Mouse (Mus musculus): ENCODE measurements around the gene Kcng3. TPM values are rescaled to one million over a fixed set of nuclear protein-coding genes. Genes with fewer than 3 reads are reported as not detected.

Kcng3 gene
- 2.5 and 3.1 TPM in 2 replicates for total RNA-seq (2014; rRNA removed)
- polyA plus RNA-seq (2015; fragmentation: Nextera tagmentation; extraction: Ambion mirVana): 0.05 TPM in 1 of 2 replicates, not detected in the other

DNA sequence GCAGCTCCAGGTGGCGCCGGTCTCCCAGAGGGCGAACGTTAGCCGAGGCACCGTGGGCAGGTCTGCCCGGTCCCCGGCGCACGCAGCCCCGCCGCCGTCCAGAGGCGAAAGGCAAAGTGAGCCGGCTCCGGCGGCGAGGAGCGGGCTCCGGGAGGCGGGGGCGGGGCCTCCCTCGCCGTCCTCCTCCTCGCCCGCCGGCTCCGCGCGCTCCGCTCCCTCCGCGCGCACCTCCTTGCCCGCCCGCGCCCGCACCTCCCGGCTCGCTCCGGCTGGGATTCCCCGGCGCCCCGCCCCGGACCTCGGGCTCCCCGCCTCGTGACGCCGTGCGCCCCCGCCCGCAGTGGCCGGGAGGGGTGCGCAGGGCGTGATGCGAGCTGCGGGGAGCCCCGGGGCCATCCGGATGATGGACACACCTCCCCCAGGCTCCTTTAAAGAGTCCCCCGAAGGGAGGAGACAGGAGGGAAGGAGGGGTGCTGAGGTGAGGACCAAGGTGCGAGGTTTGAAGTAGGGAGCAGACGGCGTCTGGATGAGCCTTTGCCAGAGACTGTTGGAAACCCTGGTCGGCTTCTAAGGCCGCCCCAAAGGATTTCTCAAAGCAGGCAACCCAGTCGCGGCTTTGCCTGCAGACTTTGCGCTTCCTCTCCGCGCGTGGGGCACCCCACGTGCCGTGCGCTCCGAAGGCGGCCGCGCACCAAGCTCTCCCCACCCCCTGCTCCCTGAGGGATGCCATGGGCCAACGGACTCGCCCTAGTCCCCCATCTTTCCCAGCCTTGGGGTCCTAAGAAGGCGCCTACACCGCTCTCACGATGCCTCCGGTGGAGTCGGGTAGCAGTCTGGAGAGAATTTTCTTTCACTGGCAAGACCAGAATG, at the start of gene Kcng3:
Gene Kcng3, minus strand, starts transcription at position 113 of the 870 bp plus-strand sequence.
- Histone ChIP-seq H3K36me3 (ENCODE audit: insufficient read depth) (no peaks in the 10 kb centered on the region), H3K27me3 (ENCODE audit: insufficient read depth, low read length) (peaks cover 40% of the 10 kb centered on the region), H3K4me1 (ENCODE audit: insufficient read depth) (0 out of 2 replicates have a peak, but pooled peaks cover 4% of the 10 kb centered on the region), H3K27ac (ENCODE audit: low read depth, low read length) (0 out of 2 replicates have a peak within 1 kb of the TSS, but pooled peaks have one; percentile 21), H3K9ac (peak within 1 kb of the TSS; percentile 49), H3K4me2 (ENCODE audit: low read depth) (peak within 1 kb of the TSS; percentile 81), H3K4me3 (ENCODE audit: low read depth, low read length) (peak within 1 kb of the TSS; percentile 56), H3K9me3 (ENCODE audit: low read length) (no peaks in the 10 kb centered on the region)
- DNase-seq (peak; percentile 66), ATAC-seq (peak; percentile 61)
- 1% methylated on average over 70 of the region's 86 CpGs for WGBS
- TF ChIP-seq CTCF (IDR thresholded peaks at IDR 0.05; ENCODE audit: low read depth): no peak

DNA sequence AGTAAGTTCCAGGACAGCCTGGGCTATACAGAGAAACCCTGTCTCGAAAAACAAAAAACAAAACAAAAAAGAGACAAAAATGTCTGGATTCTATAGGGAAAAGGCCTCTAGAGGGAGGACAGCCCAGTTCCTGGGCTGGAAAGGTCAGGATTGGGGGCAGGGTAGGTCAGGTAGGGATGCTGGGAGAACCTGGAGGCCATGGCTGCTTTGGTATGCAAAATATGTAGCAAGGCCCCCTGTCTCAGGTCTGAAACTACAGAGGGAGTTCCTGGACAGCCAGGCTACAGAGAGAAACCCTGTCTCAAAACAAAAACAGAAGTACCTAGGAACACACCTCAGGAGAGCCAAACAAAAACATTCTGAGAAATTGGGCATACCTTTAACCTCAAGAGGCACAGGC, 45.7 kb upstream of the Kcng3 start:
- H3K4me1 ChIP-seq (ENCODE audit: insufficient read depth): no peaks in the 10 kb centered on the region
- TF ChIP-seq CTCF (IDR thresholded peaks at IDR 0.05; ENCODE audit: low read depth): no peak

DNA sequence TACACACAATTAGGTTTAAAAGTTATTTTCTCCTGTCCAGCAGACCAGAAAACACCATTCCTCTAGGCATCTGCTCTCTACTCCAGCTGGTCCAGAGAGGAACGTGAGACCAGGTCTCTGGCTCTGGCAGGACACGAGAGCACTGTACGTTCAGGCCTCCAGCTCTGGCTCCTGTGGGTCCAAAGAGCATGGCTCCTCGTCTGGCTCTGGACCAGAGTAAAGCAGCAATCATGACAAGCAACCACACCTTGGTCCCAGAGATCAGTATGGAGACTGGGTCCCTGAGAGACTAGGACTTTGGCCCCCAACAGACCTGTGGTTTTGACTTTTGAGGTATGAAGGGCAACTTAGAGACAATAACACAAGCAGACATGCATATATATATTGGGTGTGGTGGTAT, 41.0 kb upstream of the Kcng3 start:
- 92% methylated on average over 4 of the region's 4 CpGs for WGBS

More for the DNA sequence above, 45.7 kb upstream of the Kcng3 start:
- Histone ChIP-seq H3K4me3 (ENCODE audit: low read depth, low read length) (no peak overlapping the region), H3K9me3 (ENCODE audit: low read length) (no peaks in the 10 kb centered on the region), H3K36me3 (ENCODE audit: insufficient read depth) (no peaks in the 10 kb centered on the region), H3K4me2 (ENCODE audit: low read depth) (no peak overlapping the region), H3K9ac (no peak overlapping the region), H3K27ac (ENCODE audit: low read depth, low read length) (no peak overlapping the region), H3K27me3 (ENCODE audit: insufficient read depth, low read length) (no peaks in the 10 kb centered on the region)
- DNase-seq (no peak), ATAC-seq (no peak)
- WGBS: 71% methylated on average over 1 of the region's 1 CpGs

DNA sequence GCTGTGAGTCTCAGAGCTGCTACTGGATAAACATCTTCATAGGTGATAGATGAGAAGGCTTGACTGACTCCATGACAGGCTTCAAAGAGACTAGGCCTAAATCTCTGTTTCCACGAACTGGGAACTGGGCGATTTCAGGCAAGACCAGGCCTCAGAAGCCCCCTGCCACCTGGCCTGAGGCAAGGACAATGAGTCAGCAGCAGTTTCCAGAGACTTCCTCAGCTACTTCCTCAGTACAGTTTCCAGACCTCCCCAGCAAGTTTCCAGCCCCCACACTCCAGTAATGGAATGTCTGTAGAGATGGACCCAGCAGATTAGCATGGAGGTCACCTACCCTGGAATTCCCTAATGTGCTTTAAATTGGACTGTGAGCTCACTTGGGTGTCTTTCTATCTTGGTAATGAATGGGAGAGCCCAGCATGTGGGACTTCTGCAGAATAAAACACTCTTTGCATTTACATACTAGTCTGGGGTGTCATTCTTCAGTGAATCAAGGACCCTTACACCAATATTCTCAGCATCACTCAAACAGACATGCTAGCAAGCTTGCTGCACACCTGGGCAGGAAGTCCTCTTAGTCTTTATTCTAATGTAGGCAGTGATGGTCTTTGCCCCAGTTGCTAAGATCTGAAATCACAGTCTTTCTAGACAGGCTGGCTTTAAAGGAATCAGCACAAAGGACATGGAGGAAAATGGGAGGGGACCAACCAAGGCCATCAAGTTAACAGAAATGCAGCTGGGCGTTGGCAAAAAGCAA, 36.4 kb upstream of the Kcng3 start:
- ATAC-seq (no peak), DNase-seq (no peak)
- Histone ChIP-seq H3K9me3 (ENCODE audit: low read length) (no peaks in the 10 kb centered on the region), H3K27me3 (ENCODE audit: insufficient read depth, low read length) (no peaks in the 10 kb centered on the region), H3K36me3 (ENCODE audit: insufficient read depth) (no peaks in the 10 kb centered on the region), H3K27ac (ENCODE audit: low read depth, low read length) (no peak overlapping the region), H3K4me3 (ENCODE audit: low read depth, low read length) (no peak overlapping the region), H3K9ac (no peak overlapping the region), H3K4me1 (ENCODE audit: insufficient read depth) (no peaks in the 10 kb centered on the region), H3K4me2 (ENCODE audit: low read depth) (no peak overlapping the region)
- 90% methylated on average over 3 of the region's 3 CpGs for WGBS
- no peak for TF ChIP-seq CTCF (IDR thresholded peaks at IDR 0.05; ENCODE audit: low read depth)

More for the DNA sequence above, 41.0 kb upstream of the Kcng3 start:
- ATAC-seq (no peak), DNase-seq (no peak)
- no peak overlapping the region for H3K9ac ChIP-seq
- TF ChIP-seq CTCF (IDR thresholded peaks at IDR 0.05; ENCODE audit: low read depth): no peak
- H3K27ac ChIP-seq (ENCODE audit: low read depth, low read length): no peak overlapping the region
- no peaks in the 10 kb centered on the region for H3K9me3 ChIP-seq (ENCODE audit: low read length)
- H3K4me3 ChIP-seq (ENCODE audit: low read depth, low read length): no peak overlapping the region
- no peaks in the 10 kb centered on the region for H3K27me3 ChIP-seq (ENCODE audit: insufficient read depth, low read length)
- no peaks in the 10 kb centered on the region for H3K36me3 ChIP-seq (ENCODE audit: insufficient read depth)
- H3K4me2 ChIP-seq (ENCODE audit: low read depth): no peak overlapping the region
- no peaks in the 10 kb centered on the region for H3K4me1 ChIP-seq (ENCODE audit: insufficient read depth)

DNA sequence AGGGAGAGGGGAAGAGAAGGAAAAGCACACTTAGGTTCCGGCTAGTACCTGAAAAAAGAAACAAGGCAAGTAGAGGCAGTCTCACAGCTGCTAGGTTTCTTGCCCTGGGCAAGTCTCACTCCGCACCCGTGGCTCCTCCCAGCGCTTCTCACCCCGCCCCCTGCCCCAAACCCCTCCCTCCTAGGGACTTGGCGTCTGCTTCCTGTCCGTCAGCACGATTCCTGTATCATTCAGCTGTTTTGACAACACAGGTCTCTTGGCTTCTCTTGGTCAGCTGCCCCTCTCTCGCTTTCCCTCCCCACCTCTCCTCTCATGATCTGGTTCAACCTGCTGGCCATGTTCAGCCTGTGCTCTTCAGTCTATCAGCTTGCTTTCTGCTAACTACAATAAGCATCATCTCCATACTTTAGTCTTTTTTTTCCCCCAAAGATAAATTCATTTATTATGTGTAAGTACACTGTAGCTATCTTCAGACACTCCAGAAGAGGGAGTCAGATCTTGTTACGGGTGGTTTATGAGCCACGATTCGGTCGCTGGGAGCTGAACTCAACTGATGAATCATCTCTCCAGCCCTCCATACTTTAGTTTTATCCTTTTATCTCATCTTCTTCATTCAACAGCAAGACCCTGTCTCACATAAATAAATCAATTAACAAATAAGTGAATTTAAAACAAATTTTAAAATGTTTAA, 35.0 kb upstream of the Kcng3 start:
- no peaks in the 10 kb centered on the region for H3K36me3 ChIP-seq (ENCODE audit: insufficient read depth)
- DNase-seq (no peak), ATAC-seq (no peak)
- WGBS: 78% methylated on average over 13 of the region's 13 CpGs
- no peak overlapping the region for H3K4me3 ChIP-seq (ENCODE audit: low read depth, low read length)
- no peak overlapping the region for H3K9ac ChIP-seq
- H3K27me3 ChIP-seq (ENCODE audit: insufficient read depth, low read length): no peaks in the 10 kb centered on the region
- no peak for TF ChIP-seq CTCF (IDR thresholded peaks at IDR 0.05; ENCODE audit: low read depth)
- H3K4me1 ChIP-seq (ENCODE audit: insufficient read depth): no peaks in the 10 kb centered on the region
- H3K4me2 ChIP-seq (ENCODE audit: low read depth): no peak overlapping the region
- no peaks in the 10 kb centered on the region for H3K9me3 ChIP-seq (ENCODE audit: low read length)
- H3K27ac ChIP-seq (ENCODE audit: low read depth, low read length): no peak overlapping the region

DNA sequence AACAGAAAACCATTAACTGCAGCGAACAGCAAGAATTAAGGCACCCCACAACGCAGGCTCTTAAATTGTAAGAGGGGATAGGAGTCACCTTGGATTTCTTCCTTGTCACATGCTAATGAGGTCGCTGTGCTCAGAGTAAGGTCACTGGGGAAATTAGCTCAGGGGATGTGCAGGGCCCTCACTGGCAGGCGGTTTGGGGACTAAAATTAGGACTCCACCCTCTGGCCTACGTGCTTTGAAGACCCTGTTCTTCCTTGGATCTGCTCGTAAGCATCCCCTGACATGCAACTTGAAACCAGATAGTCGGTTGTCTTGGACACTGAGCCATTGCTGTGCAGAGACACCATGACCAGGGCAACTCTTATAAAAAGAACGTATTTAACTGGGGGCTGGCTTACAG, 33.1 kb upstream of the Kcng3 start:
- DNase-seq (no peak), ATAC-seq (no peak)
- Histone ChIP-seq H3K27me3 (ENCODE audit: insufficient read depth, low read length) (no peaks in the 10 kb centered on the region), H3K36me3 (ENCODE audit: insufficient read depth) (no peaks in the 10 kb centered on the region), H3K9ac (no peak overlapping the region), H3K4me2 (ENCODE audit: low read depth) (no peak overlapping the region), H3K9me3 (ENCODE audit: low read length) (no peaks in the 10 kb centered on the region), H3K27ac (ENCODE audit: low read depth, low read length) (no peak overlapping the region), H3K4me3 (ENCODE audit: low read depth, low read length) (no peak overlapping the region), H3K4me1 (ENCODE audit: insufficient read depth) (no peaks in the 10 kb centered on the region)
- no peak for TF ChIP-seq CTCF (IDR thresholded peaks at IDR 0.05; ENCODE audit: low read depth)
- WGBS: 41% methylated on average over 8 of the region's 8 CpGs

Measured in forebrain, postnatal 0 days (tissue).